Comparison of ENCODE assay signal across 17 mouse cellular contexts in genomic region chr2:30362865-30363264, GRCm38 (mm10). TPM values are rescaled to one million over a fixed set of nuclear protein-coding genes. Genes with fewer than 3 reads are reported as not detected.
A peak's percentile ranks its signal among the peaks of the same experiment; 100 is the strongest.
DNase-seq lines count a peak whose midpoint lies in the region; ATAC-seq and TF ChIP-seq lines count a peak whose summit lies in the region.
"Had no signal": no experiment of that assay in that cellular context is flagged by ENCODE, and none has a peak within 500 bp of the region (broad histone marks: within the 10 kb centered on the region; RNA-seq: fewer than 3 reads in every experiment).

No protein-coding gene starts in this region.

- H3K36me3 ChIP-seq in heart, adult 2 months (ENCODE audit: control insufficient read depth, insufficient read depth, low read length), result no peaks in the 10 kb centered on the region
- peaks cover 9% of the 10 kb centered on the region for H3K36me3 ChIP-seq in lung, embryonic 14.5 days (ENCODE audit: insufficient read depth)
- H3K36me3 ChIP-seq in liver, postnatal 0 days (replicated peaks; ENCODE audit: insufficient read depth, low read length), result peaks cover under 1% of the 10 kb centered on the region; the same call in 1 of the 2 replicates

- TF ChIP-seq POLR2A in heart, adult 2 months (IDR thresholded peaks at IDR 0.05; ENCODE audit: insufficient read depth, low read depth, low read length), result no peak
- TF ChIP-seq POLR2A in lung, adult 2 months (IDR thresholded peaks at IDR 0.05; ENCODE audit: borderline replicate concordance, extremely low read depth, low read depth, low read length), result no peak

- intact Hi-C loops in heart, adult 2 months (cut with DNase I), result no loop called here

- WGBS in heart, adult 2 months, result 69% methylated on average over 5 of the region's 5 CpGs
- WGBS in lung, embryonic 14.5 days, result 73% methylated on average over 5 of the region's 5 CpGs
- WGBS in lung, adult 2 months, result 75% methylated on average over 5 of the region's 5 CpGs
- 74% methylated on average over 5 of the region's 5 CpGs for WGBS in liver, postnatal 0 days (ENCODE audit: insufficient replicate concordance)

- no peak for ATAC-seq in lung, embryonic 14.5 days (ENCODE audit: insufficient read depth)
- ATAC-seq in liver, postnatal 0 days, result no peak

- H3K9me3 ChIP-seq in lung, embryonic 14.5 days (ENCODE audit: low read depth, low read length), result no peaks in the 10 kb centered on the region
- H3K9me3 ChIP-seq in liver, postnatal 0 days (ENCODE audit: low read length), result no peaks in the 10 kb centered on the region
- H3K9me3 ChIP-seq: midbrain, embryonic 15.5 days; neural tube, embryonic 12.5 days had no signal

- H3K4me2 ChIP-seq in lung, embryonic 14.5 days, result no peak overlapping the region
- H3K4me2 ChIP-seq in liver, postnatal 0 days (ENCODE audit: low read depth, low read length), result no peak overlapping the region

- TF ChIP-seq CTCF in heart, adult 2 months (IDR thresholded peaks at IDR 0.05), result peak; percentile 50
- peak; percentile 51 for TF ChIP-seq CTCF in lung, embryonic 14.5 days (IDR thresholded peaks at IDR 0.05; ENCODE audit: low read depth)
- TF ChIP-seq CTCF in lung, adult 2 months (IDR thresholded peaks at IDR 0.05; ENCODE audit: insufficient read depth, low read length), result no peak
- TF ChIP-seq CTCF in liver, postnatal 0 days (IDR thresholded peaks at IDR 0.05; ENCODE audit: low read depth), result peak; percentile 54

- H3K79me2 ChIP-seq in heart, adult 2 months (replicated peaks; ENCODE audit: control insufficient read depth, insufficient read depth, low read length), result peaks cover 1% of the 10 kb centered on the region; the same call in 1 of the 2 replicates

- H3K4me3 ChIP-seq in heart, adult 2 months, result no peak overlapping the region
- H3K4me3 ChIP-seq in lung, embryonic 14.5 days (ENCODE audit: low read depth, low read length), result no peak overlapping the region
- no peak overlapping the region for H3K4me3 ChIP-seq in lung, adult 2 months (replicated peaks; ENCODE audit: extremely low read depth, low read depth, low read length)
- H3K4me3 ChIP-seq in liver, postnatal 0 days (ENCODE audit: low read depth, low read length), result no peak overlapping the region
- H3K4me3 ChIP-seq: neural tube, embryonic 12.5 days had no signal

- DNase-seq in heart, adult 2 months, result no peak
- DNase-seq in heart, adult 11 months, result no peak
- DNase-seq in lung, embryonic 14.5 days, result peak; percentile 12
- no peak for DNase-seq in lung, adult 2 months
- peak; percentile 47 for DNase-seq in ES-CJ7 (ENCODE audit: low read depth, low spot score)
- no peak for DNase-seq in liver, postnatal 0 days
- no peak for DNase-seq in adrenal gland, postnatal 36 days
- DNase-seq in heart, adult 8-10 months (ENCODE audit: low spot score), result no peak
- DNase-seq: adrenal gland, postnatal 14 days; cerebellum, postnatal 10 days; gastrocnemius, postnatal 10 days; heart, postnatal 36 days; kidney, postnatal 14 days; lung, adult 18-20 months; right cerebral cortex, postnatal 4 days had no signal

- no peak for TF ChIP-seq EP300 in heart, adult 2 months (IDR thresholded peaks at IDR 0.05; ENCODE audit: insufficient read depth, low read depth, low read length)
- no peak for TF ChIP-seq EP300 in liver, postnatal 0 days (IDR thresholded peaks at IDR 0.05; ENCODE audit: low read depth)

- H3K27ac ChIP-seq in heart, adult 2 months, result no peak overlapping the region
- no peak overlapping the region for H3K27ac ChIP-seq in lung, embryonic 14.5 days (ENCODE audit: low read depth)
- H3K27ac ChIP-seq in liver, postnatal 0 days (ENCODE audit: low read depth), result no peak overlapping the region
- H3K27ac ChIP-seq: neural tube, embryonic 12.5 days had no signal

- peaks cover 10% of the 10 kb centered on the region for H3K4me1 ChIP-seq in heart, adult 2 months (ENCODE audit: control insufficient read depth, insufficient read depth, low read length)
- H3K4me1 ChIP-seq in lung, embryonic 14.5 days (ENCODE audit: insufficient read depth), result peaks cover 12% of the 10 kb centered on the region; the same call in 1 of the 2 replicates
- peaks cover 6% of the 10 kb centered on the region; the same call in 1 of the 2 replicates for H3K4me1 ChIP-seq in lung, adult 2 months (ENCODE audit: control insufficient read depth, insufficient read depth, low read length)
- H3K4me1 ChIP-seq in liver, postnatal 0 days (ENCODE audit: insufficient read depth), result peaks cover 26% of the 10 kb centered on the region

- no peaks in the 10 kb centered on the region for H3K27me3 ChIP-seq in heart, adult 2 months (ENCODE audit: control insufficient read depth, insufficient read depth, low read length)
- H3K27me3 ChIP-seq in lung, embryonic 14.5 days (ENCODE audit: insufficient read depth, low read length), result no peaks in the 10 kb centered on the region
- H3K27me3 ChIP-seq in liver, postnatal 0 days (ENCODE audit: insufficient read depth, low read length), result no peaks in the 10 kb centered on the region
- H3K27me3 ChIP-seq: midbrain, embryonic 15.5 days; neural tube, embryonic 12.5 days had no signal

- no peak overlapping the region for H3K9ac ChIP-seq in heart, adult 2 months (ENCODE audit: low read depth, low read length)
- no peak overlapping the region for H3K9ac ChIP-seq in lung, embryonic 14.5 days
- no peak overlapping the region for H3K9ac ChIP-seq in liver, postnatal 0 days (replicated peaks)
- H3K9ac ChIP-seq: midbrain, embryonic 15.5 days; neural tube, embryonic 12.5 days had no signal

RNA-seq across cellular contexts. Expression of gene Miga2, which starts 1.2 kb away (rescaled TPM):
- 10 to 100 TPM; 74.2 to 90.3 TPM for total RNA-seq in heart, adult 2 months (2021)
- polyA plus RNA-seq in heart, adult 2 months (2012; rRNA removed), result 64.3 and 98.7 TPM in 2 replicates
- polyA plus RNA-seq in lung, embryonic 14.5 days (2014; fragmentation: Nextera tagmentation; extraction: Ambion mirVana), result 19.9 and 24.5 TPM in 2 replicates
- 28.2 and 36.1 TPM in 2 replicates for polyA plus RNA-seq in lung, adult 2 months (2012; rRNA removed)
- polyA plus RNA-seq in liver, postnatal 0 days (2015; fragmentation: Nextera tagmentation; extraction: Ambion mirVana), result 7.6 and 8.2 TPM in 2 replicates
- 10 to 100 TPM; 72.9 to 89.7 TPM for total RNA-seq in adrenal gland, postnatal 36 days (2021)
- total RNA-seq in heart, adult 8-10 months (2022), result 10 to 100 TPM; 66.5 to 76.0 (median 71.4) TPM

RNA-seq across cellular contexts. Expression of gene Sh3glb2, which starts 3.7 kb away (rescaled TPM):
- 10 to 100 TPM; 37.7 to 40.6 TPM for total RNA-seq in heart, adult 2 months (2021)
- polyA plus RNA-seq in heart, adult 2 months (2012; rRNA removed), result 125 and 143 TPM in 2 replicates
- 57.5 and 59.9 TPM in 2 replicates for polyA plus RNA-seq in lung, embryonic 14.5 days (2014; fragmentation: Nextera tagmentation; extraction: Ambion mirVana)
- 132 and 136 TPM in 2 replicates for polyA plus RNA-seq in lung, adult 2 months (2012; rRNA removed)
- polyA plus RNA-seq in liver, postnatal 0 days (2015; fragmentation: Nextera tagmentation; extraction: Ambion mirVana), result 13.9 and 14.4 TPM in 2 replicates
- 10 to 100 TPM; 68.2 to 69.5 TPM for total RNA-seq in adrenal gland, postnatal 36 days (2021)
- 10 to 100 TPM; 37.2 to 45.5 (median 41.6) TPM for total RNA-seq in heart, adult 8-10 months (2022)

RNA-seq across cellular contexts. Expression of gene Dolpp1, which starts 29.2 kb away (rescaled TPM):
- 1 to 10 TPM; 5.9 to 9.0 TPM for total RNA-seq in heart, adult 2 months (2021)
- polyA plus RNA-seq in heart, adult 2 months (2012; rRNA removed), result 23.5 and 25.1 TPM in 2 replicates
- 32.6 and 34.2 TPM in 2 replicates for polyA plus RNA-seq in lung, embryonic 14.5 days (2014; fragmentation: Nextera tagmentation; extraction: Ambion mirVana)
- polyA plus RNA-seq in lung, adult 2 months (2012; rRNA removed), result 49.1 and 55.6 TPM in 2 replicates
- polyA plus RNA-seq in liver, postnatal 0 days (2015; fragmentation: Nextera tagmentation; extraction: Ambion mirVana), result 12.0 and 12.2 TPM in 2 replicates
- total RNA-seq in adrenal gland, postnatal 36 days (2021), result 10 to 100 TPM; 18.2 to 18.7 TPM
- total RNA-seq in heart, adult 8-10 months (2022), result 1 to 10 TPM; 5.7 to 9.8 (median 7.9) TPM

RNA-seq across cellular contexts. Expression of gene Crat, which starts 52.7 kb away (rescaled TPM):
- total RNA-seq in heart, adult 2 months (2021), result 100 to 1,000 TPM; 452 to 542 TPM
- 695 and 713 TPM in 2 replicates for polyA plus RNA-seq in heart, adult 2 months (2012; rRNA removed)
- polyA plus RNA-seq in lung, embryonic 14.5 days (2014; fragmentation: Nextera tagmentation; extraction: Ambion mirVana), result 28.0 and 30.3 TPM in 2 replicates
- 89.2 and 103 TPM in 2 replicates for polyA plus RNA-seq in lung, adult 2 months (2012; rRNA removed)
- 57.5 and 64.3 TPM in 2 replicates for polyA plus RNA-seq in liver, postnatal 0 days (2015; fragmentation: Nextera tagmentation; extraction: Ambion mirVana)
- 100 to 1,000 TPM; 124 to 168 TPM for total RNA-seq in adrenal gland, postnatal 36 days (2021)
- 100 to 1,000 TPM; 490 to 636 (median 559) TPM for total RNA-seq in heart, adult 8-10 months (2022)

RNA-seq across cellular contexts. Expression of gene Ptpa, which starts 53.0 kb away (rescaled TPM):
- total RNA-seq in heart, adult 2 months (2021), result 10 to 100 TPM; 82.7 to 91.2 TPM
- 88.7 and 107 TPM in 2 replicates for polyA plus RNA-seq in heart, adult 2 months (2012; rRNA removed)
- polyA plus RNA-seq in lung, embryonic 14.5 days (2014; fragmentation: Nextera tagmentation; extraction: Ambion mirVana), result 85.7 and 95.5 TPM in 2 replicates
- 131 and 136 TPM in 2 replicates for polyA plus RNA-seq in lung, adult 2 months (2012; rRNA removed)
- polyA plus RNA-seq in liver, postnatal 0 days (2015; fragmentation: Nextera tagmentation; extraction: Ambion mirVana), result 65.6 and 76.8 TPM in 2 replicates
- total RNA-seq in adrenal gland, postnatal 36 days (2021), result 100 to 1,000 TPM; 123 to 143 TPM
- total RNA-seq in heart, adult 8-10 months (2022), result 100 to 1,000 TPM in 1 of 4 experiments, 10 to 100 TPM in 3; 74.6 to 100 (median 83.0) TPM

Comparison
In these comparisons a context has a peak if more than half of its experiments do, and no peak if none do; other contexts are left out.
1. DNase-seq: peak in lung, embryonic 14.5 days (single experiment) and ES-CJ7 (single experiment); none in heart, adult 2 months (0 of 2), heart, adult 11 months (single experiment), lung, adult 2 months (single experiment), liver, postnatal 0 days (single experiment), adrenal gland, postnatal 36 days (0 of 2) and heart, adult 8-10 months (single experiment).